Mouse (Mus musculus) cerebellum, adult 18-20 months (tissue): Measurements from ENCODE around the gene Nat8f4.
"Not testable (repeated sequence)": the region's sequence is repeated elsewhere in the genome, so short reads cannot be mapped to it uniquely, and the experiment has no call there.

ENCODE experiments used
- DNase-seq, 2 experiments: peaks; one replicate each; pipeline ENCODE4 v3.0.0; 2021

The Nat8f4 gene

GRCm38 (mm10) chr6:85898596-85899475, 5.8 kb downstream of the Nat8f4 start:
- not testable (repeated sequence) for DNase-seq

GRCm38 (mm10) chr6:85895061-85895648, 9.5 kb downstream of the Nat8f4 start:
- DNase-seq: peak; percentile 25 to 55

DNA sequence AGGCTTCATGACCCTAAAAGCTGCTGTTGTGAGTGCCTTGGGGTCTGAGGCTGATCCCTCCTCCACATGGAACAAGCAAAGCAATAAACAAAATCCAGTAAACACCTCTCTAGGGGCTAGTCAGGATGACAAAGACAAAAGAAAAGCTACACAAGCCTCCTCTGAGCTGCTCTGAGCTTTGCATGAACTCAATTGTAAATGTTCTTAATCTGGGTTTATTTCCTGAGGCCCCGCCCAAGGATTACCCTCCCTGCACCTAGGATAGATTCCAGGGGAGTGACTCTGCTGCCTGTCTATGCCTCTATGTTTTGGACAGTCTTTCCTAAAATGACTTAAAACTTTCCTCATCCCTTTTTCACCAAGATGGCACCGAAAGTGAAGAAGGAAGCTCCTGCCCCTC, 15.7 kb downstream of the Nat8f4 start:
- no peak for DNase-seq

DNA sequence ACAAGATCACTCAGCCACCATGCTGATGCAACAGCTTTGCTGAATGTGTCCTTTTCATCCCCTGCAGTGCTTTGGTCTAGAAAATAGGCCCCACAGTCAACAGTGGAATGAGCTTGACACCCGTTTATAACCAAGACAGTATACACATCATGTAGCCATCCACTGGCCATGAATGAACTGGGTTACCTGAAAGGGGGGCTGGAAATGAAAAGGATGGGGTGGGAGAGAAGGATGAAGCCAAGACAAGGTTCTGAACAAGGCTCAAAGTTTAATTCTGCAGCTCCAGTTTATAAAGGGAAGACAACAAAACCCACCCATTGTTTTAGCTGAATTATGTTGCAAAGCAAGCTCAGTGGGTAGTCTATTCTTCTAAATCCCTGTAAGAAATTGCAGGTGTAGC, 20.4 kb downstream of the Nat8f4 start:
- no peak for DNase-seq

DNA sequence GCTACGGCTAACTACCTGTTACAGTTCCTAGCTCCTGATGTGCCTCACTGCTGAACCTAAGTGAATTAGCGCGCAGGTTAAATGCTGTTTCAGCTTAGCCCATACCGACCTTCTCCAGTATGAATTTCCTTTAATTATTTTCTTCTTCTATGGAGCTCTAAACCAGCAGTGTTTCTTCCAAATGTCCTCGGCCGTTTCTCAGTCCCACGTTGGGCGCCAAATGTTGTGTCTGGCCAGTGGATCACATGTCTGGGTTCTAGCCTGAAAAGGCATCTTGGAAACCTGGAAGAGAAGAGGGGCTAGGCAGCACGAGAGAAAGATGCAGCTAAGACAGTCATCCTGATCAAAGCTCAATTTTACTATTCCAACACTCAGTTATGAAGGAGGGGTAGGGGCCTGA, 21.4 kb downstream of the Nat8f4 start:
- DNase-seq: not testable (repeated sequence)

GRCm38 (mm10) chr6:85869006-85869405, 35.7 kb downstream of the Nat8f4 start, which contains the start of gene Nat8f2:
Nat8f2 (minus strand) TSS chr6:85869158.
- not testable (repeated sequence) for DNase-seq

DNA sequence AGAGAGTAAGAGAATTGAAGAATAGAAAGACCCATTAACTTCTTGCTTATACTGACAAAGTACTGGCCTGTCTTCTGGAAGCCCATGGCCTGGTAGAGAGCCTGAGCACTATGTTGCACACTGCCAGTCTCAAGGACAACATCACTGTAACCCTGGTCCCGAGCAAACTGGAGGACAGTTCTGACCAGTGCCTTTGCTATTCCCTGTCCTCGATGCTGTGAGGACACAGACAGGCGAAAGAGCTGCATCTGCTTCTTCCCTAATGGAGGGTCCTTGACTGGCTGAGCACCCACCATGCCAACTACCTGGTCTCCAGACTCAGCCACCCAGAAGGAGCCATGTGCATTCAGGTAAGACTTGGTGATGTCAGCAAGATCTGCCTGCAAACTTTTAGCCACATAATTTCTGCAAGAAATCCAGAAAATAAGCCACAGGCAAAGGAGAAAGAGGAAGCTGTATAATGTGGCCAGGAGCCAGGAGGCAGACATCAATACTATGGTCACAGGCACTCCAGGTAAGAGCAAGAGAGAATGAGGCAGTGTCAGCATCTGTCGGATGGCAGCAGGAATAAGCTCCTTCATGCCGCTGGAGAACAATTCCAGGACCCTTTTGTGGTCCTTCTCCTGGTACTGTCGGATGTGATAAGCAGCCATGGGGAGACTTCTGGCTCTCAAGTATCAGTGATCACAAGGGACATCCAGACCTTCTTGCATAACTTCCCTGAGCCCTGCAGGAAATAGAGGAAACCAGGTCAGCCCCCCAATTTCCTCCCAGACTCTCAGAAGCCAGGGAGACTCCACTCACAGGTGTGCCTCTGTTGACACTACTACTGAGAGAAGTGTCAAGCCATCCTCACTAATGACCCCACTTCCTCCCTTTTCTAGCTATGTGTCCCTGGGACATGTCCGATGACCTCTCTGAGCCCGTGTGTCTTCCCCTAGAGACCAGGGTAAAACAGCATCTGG, 36.7 kb downstream of the Nat8f4 start:
- no peak for DNase-seq

DNA sequence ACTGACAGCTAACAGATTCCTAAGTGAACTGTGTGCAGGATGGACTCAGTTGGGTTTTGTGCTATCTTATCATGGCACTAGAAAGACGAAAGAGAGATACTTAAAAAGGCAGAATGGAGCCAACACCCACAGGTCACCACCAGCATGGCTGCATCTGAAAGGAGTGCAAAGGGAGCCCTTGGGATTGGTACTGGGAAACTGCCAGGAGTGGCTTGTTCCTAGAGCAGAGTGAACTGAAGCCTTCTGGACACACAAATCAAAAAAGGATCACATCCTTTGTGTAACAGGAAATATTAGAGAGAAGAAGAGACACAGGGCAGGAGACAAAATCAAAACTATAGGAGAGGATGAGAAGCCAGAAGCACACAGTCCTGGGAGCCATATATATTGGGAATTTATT, 37.7 kb downstream of the Nat8f4 start:
- DNase-seq: not testable (repeated sequence)

- DNase-seq: not testable (repeated sequence)
Observed at GRCm38 (mm10) chr6:85866166-85866565, 38.5 kb downstream of the Nat8f4 start.

DNA sequence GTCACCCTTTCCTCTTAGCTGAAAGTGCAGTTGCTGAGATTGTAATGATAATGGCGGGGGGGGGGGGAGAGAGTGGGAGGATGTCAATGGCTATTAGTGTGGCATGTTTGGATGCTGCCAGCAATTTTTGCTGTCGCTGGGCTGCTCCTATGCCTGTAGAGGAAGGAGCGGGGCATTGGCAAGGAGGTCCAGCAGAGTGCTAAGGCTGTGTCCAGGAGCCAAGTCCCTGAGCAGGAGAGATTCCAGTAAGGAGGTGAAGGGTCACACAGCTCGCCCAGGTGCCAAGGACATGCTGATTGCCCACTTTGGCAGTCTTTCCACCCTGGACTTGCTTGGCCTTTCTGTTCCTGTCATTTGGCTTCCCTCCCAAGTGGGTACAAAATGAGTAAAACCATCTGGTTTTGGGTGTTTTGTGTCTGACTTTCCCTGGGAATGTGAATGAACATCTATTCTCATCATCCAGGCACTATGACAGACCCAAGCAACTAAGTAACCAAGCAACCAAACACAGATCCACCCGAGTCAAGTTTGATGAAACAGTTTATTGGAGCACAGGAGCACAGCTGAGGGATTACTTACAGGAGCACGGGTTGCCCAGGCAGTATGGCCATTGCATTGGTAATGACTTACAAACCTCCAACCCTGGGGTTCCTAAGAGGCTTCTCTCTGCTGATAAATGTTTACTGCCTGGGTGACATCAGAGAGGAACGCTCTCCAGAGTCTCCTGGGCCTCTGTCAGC, 39.6 kb downstream of the Nat8f4 start:
- DNase-seq: not testable (repeated sequence)

DNA sequence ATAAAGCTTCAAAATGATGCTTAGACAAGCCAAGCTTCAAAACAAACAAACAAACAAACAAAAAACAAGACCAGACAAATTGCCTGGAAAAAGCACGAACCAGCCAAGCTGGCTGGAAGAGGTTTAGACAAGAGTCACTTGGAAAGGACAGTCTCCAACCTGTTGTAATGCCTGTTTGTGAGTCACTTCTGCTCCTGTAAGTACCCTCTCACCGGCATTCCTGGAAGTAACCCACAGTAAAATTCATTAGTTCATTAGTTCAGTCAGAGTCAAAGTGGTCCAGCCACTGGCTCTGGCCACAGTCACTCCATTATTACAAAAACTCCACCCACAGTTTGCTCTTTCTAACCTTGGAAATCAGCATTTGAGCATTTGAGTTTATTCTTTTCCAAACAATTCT, 40.8 kb downstream of the Nat8f4 start:
- DNase-seq: no peak

DNA sequence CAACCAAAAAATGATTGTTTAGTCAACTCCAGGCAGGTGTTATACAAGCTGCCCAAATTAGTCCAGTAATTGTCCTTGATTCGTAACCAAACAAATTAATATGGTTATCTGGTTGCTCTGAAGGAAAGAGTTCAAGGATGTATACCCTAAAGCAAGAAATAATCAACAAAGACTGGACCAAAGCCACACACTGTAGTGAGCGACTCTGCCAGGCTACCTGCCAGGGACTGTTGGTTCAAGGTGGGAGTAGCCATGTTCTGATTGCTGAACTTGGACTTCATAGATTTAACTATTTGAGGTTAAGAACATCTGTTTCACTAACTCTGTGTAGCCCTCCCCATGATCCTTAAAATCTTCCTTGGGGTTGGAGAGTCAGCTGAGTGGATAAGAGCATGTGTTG, 41.5 kb downstream of the Nat8f4 start:
- no peak for DNase-seq

DNA sequence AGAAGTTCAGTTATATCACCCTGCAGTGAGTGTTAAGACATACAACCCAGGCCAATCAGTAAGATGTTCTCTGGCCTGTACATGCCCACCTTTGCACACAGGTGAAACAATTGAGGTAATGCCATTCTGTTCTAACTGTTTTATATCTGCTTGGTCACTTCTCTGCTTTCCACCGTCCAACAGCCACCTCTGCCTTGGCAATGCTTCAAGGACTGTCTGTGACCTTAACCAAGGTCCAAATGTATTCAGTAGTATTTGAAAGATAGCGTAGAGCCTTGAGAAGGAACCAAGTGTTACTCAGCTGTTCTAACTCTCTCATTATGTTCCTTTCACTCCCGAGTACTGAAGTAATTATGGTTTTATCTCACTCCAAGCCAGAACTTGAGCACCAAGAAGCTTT, 42.1 kb downstream of the Nat8f4 start:
- no peak for DNase-seq

DNA sequence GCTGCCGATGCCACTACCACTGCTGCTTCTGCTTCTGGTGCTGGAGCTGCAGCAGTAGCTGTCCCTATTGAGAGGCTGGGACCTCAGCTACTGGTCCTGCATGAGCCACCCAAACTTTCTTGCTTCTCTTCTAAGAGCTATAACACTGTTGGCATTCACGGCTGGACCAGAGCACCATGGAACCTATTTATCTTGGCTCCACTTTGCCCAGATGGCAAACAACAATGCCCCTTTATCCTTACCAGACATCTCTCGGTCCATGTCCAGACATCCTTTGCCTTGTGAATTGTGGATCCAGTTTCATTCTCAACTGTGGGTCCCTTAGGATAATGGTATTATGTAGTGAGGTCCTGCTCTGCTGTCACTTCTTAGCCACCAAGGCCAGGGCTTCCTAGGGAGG, 43.4 kb downstream of the Nat8f4 start:
- DNase-seq: no peak

DNA sequence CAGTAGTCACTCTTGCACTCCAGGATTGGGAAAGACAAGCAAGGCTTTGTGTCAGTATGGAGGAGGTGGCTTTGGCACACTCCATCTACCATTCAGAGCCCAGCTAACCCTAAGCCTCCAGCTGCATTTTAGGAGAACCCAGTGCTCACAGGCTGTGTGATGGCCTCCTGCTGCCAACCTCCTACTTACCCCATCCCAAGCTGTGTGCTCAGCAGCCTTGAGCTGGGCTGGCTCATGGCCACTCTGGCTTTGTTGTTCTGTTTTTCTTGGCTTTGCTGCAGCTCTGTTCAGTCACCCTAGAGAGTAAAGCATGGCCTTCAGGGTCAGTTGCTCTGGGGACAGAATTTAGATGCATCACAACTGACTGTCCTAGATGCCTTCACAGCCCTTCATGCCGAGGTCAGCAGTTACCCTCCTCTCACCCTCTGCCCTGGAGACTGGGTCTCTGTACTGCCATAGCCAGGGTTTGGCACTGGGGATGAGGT, 48.4 kb downstream of the Nat8f4 start:
- peak; percentile 10 to 43 for DNase-seq

- DNase-seq: no peak
Observed at GRCm38 (mm10) chr6:85853481-85853880, 51.2 kb downstream of the Nat8f4 start.

DNA sequence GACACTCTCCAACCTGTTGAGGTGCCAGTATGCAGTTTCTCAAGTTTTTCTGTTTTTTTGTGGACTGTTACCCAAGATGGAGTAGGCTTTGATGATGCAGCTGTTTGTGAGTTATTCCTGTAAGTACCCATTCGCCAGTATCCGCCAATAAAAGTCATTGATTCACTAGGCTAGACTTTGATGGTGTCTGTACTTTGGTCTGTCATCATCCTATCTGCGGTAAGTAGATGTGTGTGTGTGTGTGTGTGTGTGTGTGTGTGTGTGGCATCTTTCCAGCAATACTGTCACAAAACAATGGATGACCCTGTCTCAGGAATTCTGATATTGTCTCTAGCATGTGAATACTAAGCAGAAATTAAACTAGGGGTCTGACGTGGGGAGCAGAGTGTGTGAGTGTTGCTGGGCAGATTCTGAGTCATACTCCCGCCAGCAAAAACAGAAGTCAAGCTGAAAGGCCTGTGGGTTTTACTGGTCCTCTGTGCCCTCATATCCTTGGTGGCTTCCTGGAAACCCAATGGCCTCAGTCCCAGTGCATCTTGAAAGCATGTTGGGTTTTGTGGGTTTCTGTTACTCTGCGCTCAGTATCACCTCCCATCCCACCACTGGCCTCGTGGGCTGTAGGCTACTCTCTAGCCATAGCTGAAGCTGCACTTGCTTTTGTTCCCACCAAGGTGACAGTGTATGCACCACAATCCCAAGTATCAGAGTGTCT, 53.5 kb downstream of the Nat8f4 start:
- no peak for DNase-seq

- no peak for DNase-seq
Observed at GRCm38 (mm10) chr6:85849240-85849639, 55.4 kb downstream of the Nat8f4 start.
